Mouse (Mus musculus) hindbrain, postnatal 0 days (tissue): ENCODE measurements around the gene Arsg. TPM values are rescaled to one million over a fixed set of nuclear protein-coding genes. Genes with fewer than 3 reads are reported as not detected.

ENCODE experiments used
- ATAC-seq: fragments of 200-750 bp; cut with Nextera tagmentation; 2 replicates; pipeline ENCODE4 v1.8.0; 2017; ENCODE audit warnings: mild to moderate bottlenecking, moderate TSS enrichment, moderate library complexity
- DNase-seq: peaks from one replicate; pipeline ENCODE4 v3.0.0-alpha.2; 2015; ENCODE audit warnings: low spot score
- H3K27ac ChIP-seq: fragments of 300-500 bp; sonication (generic); 2 replicates; pipeline ENCODE4 v1.5.1; 2014; ENCODE audit warnings: mild to moderate bottlenecking
- H3K27me3 ChIP-seq: fragments of 300-500 bp; sonication (generic); 2 replicates; pipeline ENCODE4 v1.6.1; 2014; ENCODE audit warnings: low read length, mixed read lengths; ENCODE audit not compliant: insufficient read depth
- H3K36me3 ChIP-seq: fragments of 300-500 bp; sonication (generic); 2 replicates; pipeline ENCODE4 v1.6.1; 2014; ENCODE audit warnings: low read length, mixed read lengths; ENCODE audit not compliant: insufficient read depth
- H3K4me1 ChIP-seq: fragments of 300-500 bp; sonication (generic); 2 replicates; pipeline ENCODE4 v1.6.1; 2014; ENCODE audit warnings: antibody characterized with exemption, low read length, mixed read lengths; ENCODE audit not compliant: insufficient read depth
- H3K4me2 ChIP-seq: fragments of 300-500 bp; sonication (generic); 2 replicates; pipeline ENCODE4 v1.6.1; 2014; ENCODE audit warnings: low read depth, mild to moderate bottlenecking, low read length, moderate library complexity, mixed read lengths
- H3K4me3 ChIP-seq: fragments of 300-500 bp; sonication (generic); 2 replicates; pipeline ENCODE4 v1.5.1; 2014; ENCODE audit warnings: low read length
- H3K9ac ChIP-seq: fragments of 300-500 bp; sonication (generic); replicated peaks from 2 replicates; pipeline ENCODE4 v1.6.1; 2014; ENCODE audit warnings: mild to moderate bottlenecking, low read length, moderate library complexity, mixed read lengths
- H3K9me3 ChIP-seq: fragments of 300-500 bp; sonication (generic); 2 replicates; pipeline ENCODE4 v1.6.1; 2016; ENCODE audit warnings: low read length, mixed read lengths
- CTCF ChIP-seq: IDR thresholded peaks from 2 replicates; pipeline ENCODE4 v1.5.1; 2016; ENCODE audit warnings: antibody characterized with exemption, control low read depth, low read depth
- WGBS: fragments of 180-500 bp; shearing (Covaris S2); extraction: QIAGEN DNeasy Blood & Tissue Kit; methylation state at CpG from one replicate; pipeline ENCODE4 v1.1.7; 2014; 5-methylcytosine and 5-hydroxymethylcytosine counted together
- polyA plus RNA-seq: library from polyadenylated mRNA; unstranded; fragments of >200 nt; fragmentation: Nextera tagmentation; extraction: Ambion mirVana; gene quantifications from 2 replicates; pipeline ENCODE4 v1.2.1, GENCODE M21; 2015
- total RNA-seq: library from RNA; depleted of rRNA; stranded (reverse); fragments of >200 nt; gene quantifications from 2 replicates; pipeline ENCODE4 v1.2.3, GENCODE M21; 2014

Arsg gene
- total and polyA plus RNA-seq, 2 experiments from 2014 or later = 10.3 to 10.4 TPM

GRCm38 (mm10) chr11:109560793-109561257 is 87.7 kb downstream of the Arsg start:
- no peaks in the 10 kb centered on the region for H3K27me3 ChIP-seq
- no peak overlapping the region for H3K4me3 ChIP-seq
- no peak overlapping the region for H3K4me2 ChIP-seq
- H3K9me3 ChIP-seq = no peaks in the 10 kb centered on the region
- DNase-seq (no peak), ATAC-seq (no peak)
- H3K9ac ChIP-seq = no peak overlapping the region
- H3K36me3 ChIP-seq = no peaks in the 10 kb centered on the region
- WGBS = 35% methylated on average over 9 of the region's 9 CpGs
- no peaks in the 10 kb centered on the region for H3K4me1 ChIP-seq
- TF ChIP-seq CTCF = peak; percentile 58
- no peak overlapping the region for H3K27ac ChIP-seq

DNA sequence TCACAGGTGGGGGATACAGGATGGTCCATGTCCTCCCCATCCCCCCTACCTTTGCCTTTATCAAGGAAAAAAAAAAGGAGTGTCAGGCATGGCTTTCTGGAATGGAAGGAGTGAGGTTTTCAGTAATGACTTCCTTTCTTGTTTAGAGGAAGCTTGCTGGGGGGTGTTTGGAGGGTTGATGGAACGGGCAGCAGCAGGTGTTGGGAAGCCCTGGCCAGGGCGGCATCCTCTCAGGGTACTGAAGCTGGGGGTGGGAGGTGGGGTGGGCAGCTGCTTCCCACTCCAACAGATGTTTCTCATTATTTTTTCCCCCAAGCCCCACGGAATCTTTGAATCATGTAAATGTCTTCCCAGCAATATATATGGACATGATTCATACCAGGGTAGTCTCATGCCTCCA is 88.3 kb downstream of the Arsg start:
- no peak for DNase-seq
- 58% methylated on average over 3 of the region's 3 CpGs for WGBS

GRCm38 (mm10) chr11:109563708-109564107 is 90.5 kb downstream of the Arsg start:
- no peak overlapping the region for H3K4me3 ChIP-seq
- no peak for ATAC-seq
- no peak for DNase-seq
- no peaks in the 10 kb centered on the region for H3K27me3 ChIP-seq
- H3K4me1 ChIP-seq = no peaks in the 10 kb centered on the region
- no peak overlapping the region for H3K27ac ChIP-seq
- no peaks in the 10 kb centered on the region for H3K9me3 ChIP-seq
- TF ChIP-seq CTCF = no peak
- no peak overlapping the region for H3K4me2 ChIP-seq
- H3K9ac ChIP-seq = no peak overlapping the region
- no peaks in the 10 kb centered on the region for H3K36me3 ChIP-seq
- 89% methylated on average over 4 of the region's 4 CpGs for WGBS

More for the DNA sequence above, 88.3 kb downstream of the Arsg start:
- Histone ChIP-seq H3K4me2 (no peak overlapping the region), H3K9me3 (no peaks in the 10 kb centered on the region), H3K9ac (no peak overlapping the region), H3K27ac (no peak overlapping the region), H3K4me3 (no peak overlapping the region), H3K27me3 (no peaks in the 10 kb centered on the region), H3K4me1 (no peaks in the 10 kb centered on the region), H3K36me3 (no peaks in the 10 kb centered on the region)
- no peak for ATAC-seq
- no peak for TF ChIP-seq CTCF

DNA sequence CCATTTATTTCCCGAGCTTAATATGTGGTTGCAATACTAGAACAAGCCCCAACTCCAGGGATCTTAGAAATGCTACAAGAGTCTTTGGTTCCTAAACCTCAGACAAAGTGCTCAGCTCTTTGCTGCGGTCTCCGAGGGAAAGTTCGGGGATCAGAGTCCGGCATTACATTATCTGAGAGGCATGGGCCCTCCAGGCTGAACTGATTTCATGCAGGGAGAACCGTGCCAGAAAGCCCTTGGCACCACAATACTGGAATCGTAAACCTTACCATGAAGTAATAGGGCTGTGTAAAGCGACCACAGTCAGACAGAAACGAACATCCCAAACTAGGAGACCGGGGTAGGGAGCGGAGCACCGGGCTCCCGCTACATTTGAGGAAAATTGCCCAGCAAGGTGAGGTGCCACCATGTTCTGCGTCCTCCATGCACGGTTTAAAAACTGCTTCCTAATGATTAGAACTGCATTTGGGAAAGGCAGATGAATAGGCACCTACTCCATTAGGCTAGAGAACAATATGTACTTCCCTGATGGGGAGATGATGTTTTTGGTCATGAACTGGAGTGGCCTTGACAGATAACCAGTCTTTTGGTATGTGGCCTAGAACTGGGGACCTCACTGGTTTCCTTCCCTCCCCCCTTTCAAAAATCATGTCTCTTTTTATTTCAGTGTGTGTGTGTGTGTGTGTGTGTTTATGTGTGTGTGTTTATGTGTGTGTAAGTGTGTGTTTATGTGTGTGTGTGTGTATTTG is 91.5 kb downstream of the Arsg start:
- WGBS = 74% methylated on average over 15 of the region's 15 CpGs
- H3K4me1 ChIP-seq = no peaks in the 10 kb centered on the region
- TF ChIP-seq CTCF = no peak
- H3K9ac ChIP-seq = no peak overlapping the region
- H3K27me3 ChIP-seq = no peaks in the 10 kb centered on the region
- ATAC-seq (no peak), DNase-seq (no peak)
- H3K4me3 ChIP-seq = no peak overlapping the region
- H3K36me3 ChIP-seq = no peaks in the 10 kb centered on the region
- H3K27ac ChIP-seq = no peak overlapping the region
- H3K9me3 ChIP-seq = no peaks in the 10 kb centered on the region
- no peak overlapping the region for H3K4me2 ChIP-seq

DNA sequence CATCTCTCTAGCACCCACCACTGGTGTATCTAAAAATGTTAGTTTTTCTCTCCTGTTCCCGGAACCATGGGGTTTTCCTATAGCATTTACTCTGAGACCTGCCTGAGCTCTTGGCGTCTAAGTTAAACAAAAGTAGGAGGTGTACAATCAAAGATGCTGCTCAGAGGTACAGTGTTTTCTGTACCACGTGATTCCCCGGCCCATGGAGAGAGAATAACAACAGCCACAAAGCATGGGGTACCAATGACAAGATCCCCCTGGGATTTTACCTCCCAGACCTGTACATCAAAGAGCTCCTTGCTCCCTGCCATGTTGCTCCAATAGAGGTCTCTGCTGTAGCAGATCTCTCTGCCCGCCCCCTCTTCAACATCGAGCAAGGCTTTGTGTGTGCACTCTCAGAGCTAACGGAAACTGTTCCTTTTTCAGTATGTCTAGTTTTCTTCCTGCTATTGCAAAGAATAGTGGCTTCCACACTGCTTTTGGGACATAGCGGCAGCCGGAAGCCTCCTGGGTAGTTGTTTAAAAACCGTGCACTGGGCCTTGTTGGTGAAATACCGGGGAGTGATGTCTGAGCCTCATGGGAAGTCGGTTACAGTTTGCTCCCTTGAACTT is 95.9 kb downstream of the Arsg start:
- H3K4me1 ChIP-seq = no peaks in the 10 kb centered on the region
- H3K9ac ChIP-seq = no peak overlapping the region
- H3K9me3 ChIP-seq = no peaks in the 10 kb centered on the region
- H3K27me3 ChIP-seq = no peaks in the 10 kb centered on the region
- H3K27ac ChIP-seq = no peak overlapping the region
- ATAC-seq (no peak), DNase-seq (no peak)
- no peak for TF ChIP-seq CTCF
- no peaks in the 10 kb centered on the region for H3K36me3 ChIP-seq
- H3K4me2 ChIP-seq = no peak overlapping the region
- H3K4me3 ChIP-seq = no peak overlapping the region
- 58% methylated on average over 12 of the region's 12 CpGs for WGBS

DNA sequence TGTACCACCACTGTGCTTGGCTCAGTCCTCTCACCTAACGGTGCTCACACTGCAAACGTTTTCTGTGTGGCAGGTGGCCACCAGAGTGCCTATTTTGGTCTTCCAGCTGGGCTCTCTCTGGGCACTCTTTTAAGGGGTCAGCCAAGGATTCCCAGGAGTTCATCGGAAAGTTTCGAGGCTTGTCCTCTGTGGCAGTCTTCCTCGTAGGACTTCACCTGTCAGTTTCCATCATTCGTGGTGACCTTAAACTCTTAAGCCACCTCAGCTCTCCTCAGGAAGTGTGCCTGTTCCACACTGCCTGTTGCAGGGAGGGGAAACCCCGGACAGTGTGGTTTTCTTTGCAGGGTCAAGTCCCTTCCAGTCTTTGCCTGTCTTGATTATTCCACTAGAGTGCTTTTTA is 96.6 kb downstream of the Arsg start:
- no peaks in the 10 kb centered on the region for H3K9me3 ChIP-seq
- ATAC-seq (no peak), DNase-seq (no peak)
- no peaks in the 10 kb centered on the region for H3K4me1 ChIP-seq
- H3K4me2 ChIP-seq = no peak overlapping the region
- H3K4me3 ChIP-seq = no peak overlapping the region
- WGBS = 66% methylated on average over 7 of the region's 7 CpGs
- no peak overlapping the region for H3K27ac ChIP-seq
- no peak for TF ChIP-seq CTCF
- no peaks in the 10 kb centered on the region for H3K36me3 ChIP-seq
- no peaks in the 10 kb centered on the region for H3K27me3 ChIP-seq
- H3K9ac ChIP-seq = no peak overlapping the region

DNA sequence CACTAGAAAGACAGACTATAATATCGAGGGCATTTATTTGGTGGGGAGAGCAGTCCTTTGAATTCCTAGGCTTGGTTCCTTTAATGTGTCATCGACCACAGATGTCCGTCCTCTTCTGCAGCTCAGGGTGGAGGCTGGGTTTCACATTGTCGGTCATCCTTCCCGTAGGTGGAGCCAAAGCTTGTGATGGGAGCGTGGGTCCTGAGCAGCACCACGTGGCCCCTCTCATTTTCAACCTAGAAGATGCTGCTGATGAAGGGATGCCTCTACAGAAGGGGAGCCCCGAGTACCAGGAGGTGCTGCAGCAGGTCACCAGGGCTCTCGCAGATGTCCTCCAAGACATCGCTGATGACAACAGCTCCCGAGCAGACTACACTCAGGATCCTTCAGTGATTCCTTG is 98.9 kb downstream of the Arsg start:
- no peaks in the 10 kb centered on the region for H3K27me3 ChIP-seq
- no peak overlapping the region for H3K9ac ChIP-seq
- H3K4me2 ChIP-seq = no peak overlapping the region
- 90% methylated on average over 11 of the region's 11 CpGs for WGBS
- H3K4me3 ChIP-seq = no peak overlapping the region
- no peaks in the 10 kb centered on the region for H3K9me3 ChIP-seq
- no peak for ATAC-seq
- no peak overlapping the region for H3K27ac ChIP-seq
- no peak for TF ChIP-seq CTCF
- H3K36me3 ChIP-seq = no peaks in the 10 kb centered on the region
- DNase-seq = no peak
- no peaks in the 10 kb centered on the region for H3K4me1 ChIP-seq
